In genomic region chr9:60275410-60276159, GRCm38 (mm10) we compare ENCODE assay signal across 8 mouse cellular contexts.
DNase-seq lines count a peak whose midpoint lies in the region; ATAC-seq and TF ChIP-seq lines count a peak whose summit lies in the region.

No protein-coding gene starts in this region.

- no peaks in the 10 kb centered on the region for H3K79me2 ChIP-seq in CH12.LX (replicated peaks; ENCODE audit: control insufficient read depth, extremely low read depth, insufficient read depth, poor library complexity, severe bottlenecking)

- no peak for ATAC-seq in heart, embryonic 11.5 days (replicated peaks; ENCODE audit: insufficient number of reproducible peaks, low FRiP score, low TSS enrichment)
- peak; percentile 39; the same call in 1 of the 2 replicates for ATAC-seq in hindbrain, embryonic 13.5 days (ENCODE audit: low FRiP score)
- ATAC-seq in midbrain, embryonic 14.5 days (ENCODE audit: low FRiP score, low TSS enrichment) = peak; percentile 46; the same call in 1 of the 2 replicates

- TF ChIP-seq RAD21 in CH12.LX (IDR thresholded peaks at IDR 0.05; ENCODE audit: low read depth, low read length) = peak; percentile 50

- 27% methylated on average over 12 of the region's 12 CpGs for WGBS in heart, embryonic 10.5 days
- WGBS in heart, embryonic 11.5 days (ENCODE audit: insufficient replicate concordance) = 27% methylated on average over 12 of the region's 12 CpGs
- WGBS in hindbrain, embryonic 13.5 days = 8% methylated on average over 12 of the region's 12 CpGs
- WGBS in midbrain, embryonic 14.5 days = 4% methylated on average over 12 of the region's 12 CpGs

- DNase-seq in heart, embryonic 10.5 days (ENCODE audit: low spot score) = no peak
- peak; percentile 24 for DNase-seq in CH12.LX (ENCODE audit: extremely low read depth)
- peak; percentile 66 for DNase-seq in cerebellum, adult 9-10 months
- DNase-seq in midbrain, embryonic 14.5 days = peak; percentile 68
- DNase-seq in spleen, postnatal 14 days (ENCODE audit: low spot score in 2 of 2) = no peak
- no peak for DNase-seq in spleen, postnatal 4 days (ENCODE audit: low spot score in 2 of 2)

- peaks cover 47% of the 10 kb centered on the region for H3K4me1 ChIP-seq in heart, embryonic 10.5 days
- peaks cover 22% of the 10 kb centered on the region for H3K4me1 ChIP-seq in heart, embryonic 11.5 days (ENCODE audit: control insufficient read depth, insufficient read depth, low read length)
- peaks cover 0 to 14% of the 10 kb centered on the region in 2 experiments; a peak in 2 of 4 replicates for H3K4me1 ChIP-seq in CH12.LX (ENCODE audit: control insufficient read depth in 1 of 2, insufficient read depth in 2 of 2)
- peaks cover 25% of the 10 kb centered on the region for H3K4me1 ChIP-seq in hindbrain, embryonic 13.5 days (replicated peaks)
- H3K4me1 ChIP-seq in midbrain, embryonic 14.5 days (ENCODE audit: control insufficient read depth, insufficient read depth, low read length) = peaks cover 21% of the 10 kb centered on the region; the same call in 1 of the 2 replicates

- TF ChIP-seq POLR2A in CH12.LX (IDR thresholded peaks at IDR 0.05; ENCODE audit: low read depth, low read length) = no peak

- H3K36me3 ChIP-seq in heart, embryonic 10.5 days = no peaks in the 10 kb centered on the region
- H3K36me3 ChIP-seq in heart, embryonic 11.5 days (ENCODE audit: control insufficient read depth, insufficient read depth, low read length) = no peaks in the 10 kb centered on the region
- H3K36me3 ChIP-seq in CH12.LX (replicated peaks in 1 of 2; ENCODE audit: control insufficient read depth in 1 of 2, insufficient read depth in 1 of 2, low read length in 1 of 2) = no peaks in the 10 kb centered on the region
- no peaks in the 10 kb centered on the region for H3K36me3 ChIP-seq in hindbrain, embryonic 13.5 days
- no peaks in the 10 kb centered on the region for H3K36me3 ChIP-seq in midbrain, embryonic 14.5 days (ENCODE audit: control insufficient read depth, insufficient read depth, low read length)

- H3K9ac ChIP-seq in heart, embryonic 11.5 days (ENCODE audit: low read depth, low read length) = no peak overlapping the region
- no peak overlapping the region for H3K9ac ChIP-seq in CH12.LX (ENCODE audit: insufficient read depth, low read depth)
- H3K9ac ChIP-seq in hindbrain, embryonic 13.5 days = no peak overlapping the region
- H3K9ac ChIP-seq in midbrain, embryonic 14.5 days (replicated peaks; ENCODE audit: low read length) = no peak overlapping the region

- no peak overlapping the region for H3K4me3 ChIP-seq in heart, embryonic 10.5 days
- H3K4me3 ChIP-seq in heart, embryonic 11.5 days (ENCODE audit: low read depth, low read length) = no peak overlapping the region
- no peak overlapping the region for H3K4me3 ChIP-seq in CH12.LX (replicated peaks in 1 of 3; ENCODE audit: low read depth in 2 of 3, low read length in 2 of 3, poor library complexity in 1 of 3)
- H3K4me3 ChIP-seq in hindbrain, embryonic 13.5 days = no peak overlapping the region
- H3K4me3 ChIP-seq in midbrain, embryonic 14.5 days (replicated peaks; ENCODE audit: low read depth, low read length) = no peak overlapping the region

- H3K9me3 ChIP-seq in heart, embryonic 10.5 days = no peaks in the 10 kb centered on the region
- no peaks in the 10 kb centered on the region for H3K9me3 ChIP-seq in heart, embryonic 11.5 days (replicated peaks; ENCODE audit: control insufficient read depth, low read length)
- H3K9me3 ChIP-seq in CH12.LX (replicated peaks; ENCODE audit: low read length) = no peaks in the 10 kb centered on the region
- no peaks in the 10 kb centered on the region for H3K9me3 ChIP-seq in hindbrain, embryonic 13.5 days
- H3K9me3 ChIP-seq in midbrain, embryonic 14.5 days (ENCODE audit: control insufficient read depth, low read length) = no peaks in the 10 kb centered on the region

- H3K27me3 ChIP-seq in heart, embryonic 10.5 days (ENCODE audit: insufficient read depth, poor library complexity, severe bottlenecking) = no peaks in the 10 kb centered on the region
- H3K27me3 ChIP-seq in heart, embryonic 11.5 days (ENCODE audit: control insufficient read depth, insufficient read depth, low read length) = no peaks in the 10 kb centered on the region
- H3K27me3 ChIP-seq in CH12.LX (replicated peaks) = no peaks in the 10 kb centered on the region
- H3K27me3 ChIP-seq in hindbrain, embryonic 13.5 days = peaks cover 8% of the 10 kb centered on the region; the same call in 1 of the 2 replicates
- H3K27me3 ChIP-seq in midbrain, embryonic 14.5 days (ENCODE audit: control insufficient read depth, insufficient read depth, low read length) = no peaks in the 10 kb centered on the region

- in situ Hi-C loops in CH12.LX (cut with MboI; ENCODE audit: low pct_ligation_motif_present, low pct_unique_long_range_greater_than_20kb, low sequenced_read_pairs) = no loop called here

- no peak overlapping the region for H3K4me2 ChIP-seq in heart, embryonic 11.5 days
- no peak overlapping the region for H3K4me2 ChIP-seq in CH12.LX (ENCODE audit: insufficient read depth, low read depth, poor library complexity, severe bottlenecking)
- no peak overlapping the region for H3K4me2 ChIP-seq in hindbrain, embryonic 13.5 days
- no peak overlapping the region for H3K4me2 ChIP-seq in midbrain, embryonic 14.5 days (ENCODE audit: low read length)

- peak; percentile 14 to 69; a peak in 2 of 4 replicates for TF ChIP-seq CTCF in CH12.LX (conservative IDR thresholded peaks at IDR 0.05 in 1 of 2, IDR thresholded peaks at IDR 0.05 in 1 of 2; ENCODE audit: low read depth in 2 of 2, low read length in 2 of 2)

- peak overlapping the region; percentile 47; the same call in 1 of the 2 replicates for H3K27ac ChIP-seq in heart, embryonic 10.5 days
- no peak overlapping the region for H3K27ac ChIP-seq in heart, embryonic 11.5 days (ENCODE audit: low read depth, low read length)
- no peak overlapping the region for H3K27ac ChIP-seq in CH12.LX (ENCODE audit: insufficient read depth, low read depth)
- H3K27ac ChIP-seq in hindbrain, embryonic 13.5 days = peak overlapping the region; percentile 35
- peak overlapping the region; percentile 32; the same call in 1 of the 2 replicates for H3K27ac ChIP-seq in midbrain, embryonic 14.5 days (replicated peaks; ENCODE audit: low read depth, low read length)

- TF ChIP-seq EP300 in CH12.LX (IDR thresholded peaks at IDR 0.05; ENCODE audit: low read length) = no peak

- dilution Hi-C loops in CH12.LX (cut with MboI; ENCODE audit: extremely low pct_ligation_motif_present, extremely low pct_unique_long_range_greater_than_20kb, low sequenced_read_pairs) = no loop called here

TF ChIP-seq in CH12.LX, 34 proteins besides CTCF, POLR2A, EP300 and RAD21:
- TF ChIP-seq BHLHE40 (IDR thresholded peaks at IDR 0.05; ENCODE audit: low read depth, low read length) (no peak), MAX (IDR thresholded peaks at IDR 0.05; ENCODE audit: low read length) (no peak), MAFK (IDR thresholded peaks at IDR 0.05; ENCODE audit: insufficient replicate concordance, low read length) (no peak), SMC3 (IDR thresholded peaks at IDR 0.05; ENCODE audit: low read depth, low read length) (peak; percentile 64)

Comparison
In these comparisons a context has a peak if more than half of its experiments do, and no peak if none do; other contexts are left out.
1. H3K27ac ChIP-seq: peak in heart, embryonic 10.5 days (single experiment), hindbrain, embryonic 13.5 days (single experiment) and midbrain, embryonic 14.5 days (single experiment); none in heart, embryonic 11.5 days (single experiment) and CH12.LX (single experiment).
2. DNase-seq: peak in CH12.LX (single experiment), cerebellum, adult 9-10 months (single experiment) and midbrain, embryonic 14.5 days (single experiment); none in heart, embryonic 10.5 days (single experiment), spleen, postnatal 14 days (0 of 2) and spleen, postnatal 4 days (0 of 2).